Mouse (Mus musculus): ENCODE measurements at regions not wholly inside any gene's neighbourhood (a gene's known extent, or its start where the extent isn't known, plus 50 kb on each side); places are given as distances from the start of the nearest gene placed in this dataset.

DNA sequence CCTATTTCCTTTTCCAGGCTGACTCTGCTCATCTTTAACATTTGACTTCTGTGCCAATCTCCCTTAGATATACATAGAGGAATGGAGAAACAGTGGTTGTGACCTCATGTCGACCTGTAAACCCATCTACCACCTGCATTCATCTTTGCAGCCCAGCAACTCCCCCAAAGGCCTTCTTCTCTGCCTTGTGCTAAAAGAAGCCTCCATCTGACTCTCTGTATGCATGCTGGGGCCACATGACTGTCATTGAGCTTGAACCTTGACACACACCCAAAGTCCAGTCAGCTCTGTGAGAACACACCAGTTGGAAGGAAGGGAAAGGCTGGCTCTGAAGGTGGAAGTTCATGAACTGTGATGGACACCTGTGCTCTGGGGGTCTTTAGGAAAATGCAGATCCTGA, 135.5 kb downstream of the Ppp4r2 start:
- no peak for TF ChIP-seq CTCF (IDR thresholded peaks at IDR 0.05; ENCODE audit: borderline replicate concordance, insufficient read depth, low read depth, low read length)
- TF ChIP-seq POLR2A (IDR thresholded peaks at IDR 0.05; ENCODE audit: borderline replicate concordance, insufficient read depth, low read length) = no peak
